Mouse (Mus musculus) cortical plate, adult 2 months (tissue): ENCODE results near the gene Gm5767.

Experiments
- CTCF ChIP-seq: fragments of 200-500 bp; IDR thresholded peaks from 2 replicates; pipeline ENCODE4 v1.5.1; 2011; ENCODE audit warnings: mild to moderate bottlenecking, control low read depth, low read length; ENCODE audit not compliant: insufficient read depth; ENCODE audit errors: extremely low read depth
- POLR2A ChIP-seq: fragments of 200-500 bp; IDR thresholded peaks from 2 replicates; pipeline ENCODE4 v1.6.1; 2011; ENCODE audit warnings: mild to moderate bottlenecking, low read length, control low read depth; ENCODE audit not compliant: insufficient read depth; ENCODE audit errors: extremely low read depth

GRCm38 (mm10) chr16:8676800-8677199, 3.8 kb upstream of the Gm5767 start:
- TF ChIP-seq POLR2A: no peak
- peak; percentile 85 for TF ChIP-seq CTCF
